Mouse (Mus musculus): ENCODE data around the gene Gtf2ird2.
A peak's percentile ranks its signal among the peaks of the same experiment; 100 is the strongest.

The Gtf2ird2 gene

DNA sequence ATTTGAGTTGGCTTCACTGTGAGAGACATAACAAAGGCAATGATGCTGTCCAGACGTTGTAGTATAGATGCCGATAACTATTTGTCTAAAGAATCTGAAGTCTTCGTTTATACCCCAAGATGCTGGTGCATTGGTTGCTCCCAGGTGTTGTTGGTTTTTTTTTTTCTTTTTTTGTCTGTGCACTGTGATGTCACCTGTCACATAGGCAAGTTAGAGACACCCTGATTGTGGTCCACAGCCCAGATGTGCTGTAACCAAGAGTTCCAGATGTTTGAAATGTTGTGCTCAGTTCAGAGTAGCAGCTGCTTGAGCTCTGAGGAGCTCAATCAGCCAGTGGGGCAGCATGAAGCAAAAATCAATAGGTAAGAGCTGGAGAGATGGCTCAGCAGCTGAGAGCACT lies 2.2 kb downstream of the Gtf2ird2 start:
- DNase-seq = no peak

DNA sequence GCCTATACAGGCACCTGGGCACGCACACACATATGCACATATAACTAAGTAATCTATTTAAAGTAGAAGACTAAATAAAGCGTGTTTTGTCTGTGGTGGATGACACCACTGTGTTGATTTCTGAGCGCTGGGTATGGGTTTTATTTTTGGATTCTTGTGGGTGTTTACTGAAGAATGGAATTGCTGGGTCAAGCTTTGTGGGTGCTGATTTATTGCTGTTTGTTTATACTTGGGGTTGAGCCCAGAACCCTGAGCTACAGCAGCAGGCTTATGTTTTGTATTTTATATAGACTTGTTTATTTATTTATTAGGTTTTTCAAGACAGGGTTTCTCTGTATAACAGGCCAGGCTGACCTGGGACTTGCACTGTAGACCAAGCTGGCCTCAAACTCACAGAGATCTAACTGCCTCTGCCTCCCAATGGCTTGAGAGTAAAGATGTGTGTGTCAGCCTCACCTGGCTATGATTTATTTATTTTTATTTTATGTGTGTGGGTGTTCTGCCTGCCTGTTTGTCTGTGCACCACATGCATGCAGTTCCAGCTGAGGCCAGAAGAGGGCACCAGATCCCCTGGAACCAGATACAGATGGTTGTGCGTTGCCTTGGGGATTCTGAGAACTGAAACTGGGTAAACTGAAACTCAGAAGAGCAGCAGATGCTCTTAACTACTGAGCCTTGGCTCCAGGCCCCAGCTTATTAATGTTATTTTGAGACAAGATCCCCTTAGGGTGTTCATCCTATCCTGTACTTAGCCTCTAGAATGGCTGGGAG lies 3.3 kb downstream of the Gtf2ird2 start:
- peak; percentile 71 for DNase-seq

- no peak for DNase-seq
Observed at GRCm38 (mm10) chr5:134188571-134188970, 4.8 kb downstream of the Gtf2ird2 start.

- DNase-seq = no peak
Observed at GRCm38 (mm10) chr5:134193664-134194063, 9.8 kb downstream of the Gtf2ird2 start.

DNA sequence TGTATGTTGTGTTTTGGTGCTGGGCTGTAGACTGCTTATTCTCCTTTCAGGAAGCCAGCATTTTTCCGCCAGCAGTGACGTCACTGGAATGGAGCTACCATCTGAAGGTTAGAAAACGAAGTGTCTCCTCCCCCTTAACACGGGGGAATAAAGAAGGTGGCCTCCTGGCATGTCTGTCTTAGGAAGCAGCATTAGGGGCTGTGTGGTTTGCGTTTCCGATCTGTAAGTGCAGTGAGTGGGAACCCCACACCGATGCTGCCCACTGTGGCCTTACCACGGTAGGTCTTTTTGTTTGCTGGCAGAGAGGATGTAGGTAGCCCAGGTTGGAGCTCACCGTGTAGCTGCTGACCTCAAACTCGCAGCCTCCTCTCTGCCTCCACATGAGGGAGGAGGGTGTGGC lies 22.9 kb downstream of the Gtf2ird2 start:
- DNase-seq = no peak

DNA sequence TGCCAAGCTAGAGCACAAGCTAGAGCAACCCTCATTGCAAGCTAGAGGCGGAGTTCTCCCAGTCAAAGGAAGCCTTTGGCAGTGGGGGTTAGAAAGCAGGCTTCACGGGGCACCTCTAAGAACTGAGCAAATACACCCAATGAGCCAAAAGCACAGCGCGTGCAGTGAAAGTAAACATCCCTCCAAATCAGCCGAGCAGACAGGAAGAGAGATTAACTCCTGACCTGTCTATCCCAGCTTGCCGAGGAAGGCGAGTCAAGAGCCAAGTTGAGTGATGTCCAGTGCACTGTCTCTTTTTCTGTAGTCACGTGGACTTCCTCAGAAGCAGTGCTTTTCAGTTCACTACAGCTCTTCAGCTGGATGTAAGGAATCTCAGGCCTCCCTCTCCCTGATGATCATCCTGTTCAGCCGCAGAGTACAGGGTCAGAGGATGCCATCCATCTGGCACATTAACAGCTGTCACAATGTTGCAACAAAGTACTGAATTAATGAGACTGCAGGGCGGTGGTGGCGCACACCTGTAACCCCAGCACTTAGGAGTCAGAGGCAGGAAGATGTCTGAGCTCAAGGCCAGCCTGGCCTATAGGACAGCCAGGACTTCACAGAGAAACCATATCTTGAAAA lies 26.2 kb downstream of the Gtf2ird2 start:
- DNase-seq = peak; percentile 63

GRCm38 (mm10) chr5:134214021-134214806 lies 30.4 kb downstream of the Gtf2ird2 start:
- DNase-seq = peak; percentile 72

- DNase-seq = no peak
Observed at GRCm38 (mm10) chr5:134217900-134218299, 34.1 kb downstream of the Gtf2ird2 start.

- DNase-seq = no peak
Observed at GRCm38 (mm10) chr5:134221278-134221677, 37.5 kb downstream of the Gtf2ird2 start.

DNA sequence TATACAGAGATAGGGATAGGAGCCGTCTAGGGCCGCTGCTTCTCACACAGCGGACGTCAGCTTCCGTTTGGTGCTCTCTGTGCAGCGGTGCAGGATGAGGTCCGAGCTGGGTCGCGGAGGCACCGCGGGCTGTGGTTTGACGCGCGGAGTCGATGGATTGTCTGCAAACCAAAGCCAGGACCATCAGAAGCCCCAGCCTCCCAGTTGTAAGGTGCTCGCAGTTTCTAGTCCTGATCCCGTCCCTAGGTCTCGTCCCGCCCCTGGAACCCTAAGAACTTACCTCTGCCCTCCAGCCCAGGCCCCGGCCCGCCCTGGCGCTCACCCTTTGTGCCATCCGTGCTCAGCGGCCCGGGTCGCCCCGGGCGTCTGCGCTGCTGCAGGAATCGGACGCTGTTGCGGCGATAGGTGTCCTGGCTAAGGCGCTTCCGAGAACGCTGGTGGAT lies 37.9 kb downstream of the Gtf2ird2 start:
- DNase-seq = peak; percentile 49

- DNase-seq = peak; percentile 56
Observed at GRCm38 (mm10) chr5:134225110-134225901, 41.5 kb downstream of the Gtf2ird2 start.

DNA sequence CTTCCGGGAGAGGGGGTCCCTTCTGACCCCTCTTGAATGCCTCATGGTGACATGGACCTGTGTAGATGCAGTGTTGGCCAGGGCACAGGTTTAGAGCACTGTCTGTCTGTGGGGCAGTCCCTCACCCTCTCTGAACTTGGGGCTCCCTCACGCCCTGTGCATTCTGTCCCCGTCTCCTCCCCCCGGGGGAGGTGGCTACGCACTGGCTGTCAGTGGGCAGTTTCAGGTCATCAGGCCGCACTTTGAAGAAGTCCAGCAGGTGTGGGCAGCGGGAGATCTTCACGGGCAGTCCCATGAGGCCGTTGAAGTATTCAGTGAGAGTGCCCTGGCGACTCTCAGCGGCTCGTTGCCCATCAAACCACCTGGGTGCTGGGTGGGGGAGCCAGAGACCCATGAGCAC lies 43.1 kb downstream of the Gtf2ird2 start:
- no peak for DNase-seq

DNA sequence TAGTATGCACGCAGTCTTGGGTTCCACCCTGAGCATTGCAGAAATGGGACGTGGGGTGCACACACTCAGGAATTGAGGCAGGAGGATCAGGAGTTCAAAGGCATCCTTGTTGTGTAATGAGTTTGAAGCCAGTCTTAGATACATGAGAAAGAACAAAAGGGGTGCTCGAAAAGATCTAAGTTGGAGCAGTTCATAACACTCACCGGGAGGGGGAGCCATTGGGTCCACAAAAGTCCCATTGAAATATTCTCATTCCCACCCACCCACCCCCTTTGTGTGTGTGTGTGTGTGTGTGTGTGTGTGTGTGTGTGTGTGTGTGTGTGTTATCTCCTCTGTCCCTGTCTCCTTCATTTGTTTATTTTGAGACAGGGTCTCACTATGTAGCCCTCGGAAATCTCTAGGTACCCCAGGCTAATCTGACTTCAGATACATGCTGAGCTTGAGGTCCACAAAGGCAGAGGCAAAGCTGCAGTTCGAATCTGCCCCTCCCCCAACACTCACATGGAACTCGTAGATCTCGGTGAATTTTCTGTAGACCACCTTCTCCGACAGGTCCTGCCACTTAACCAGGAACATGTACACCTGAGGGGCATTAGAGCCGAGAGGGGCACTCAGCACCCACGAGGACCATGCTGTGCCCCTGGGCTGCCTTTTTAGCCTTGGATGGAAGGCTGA lies 43.9 kb downstream of the Gtf2ird2 start:
- peak; percentile 28 for DNase-seq

GRCm38 (mm10) chr5:134228249-134228638 lies 44.4 kb downstream of the Gtf2ird2 start:
- DNase-seq = no peak

DNA sequence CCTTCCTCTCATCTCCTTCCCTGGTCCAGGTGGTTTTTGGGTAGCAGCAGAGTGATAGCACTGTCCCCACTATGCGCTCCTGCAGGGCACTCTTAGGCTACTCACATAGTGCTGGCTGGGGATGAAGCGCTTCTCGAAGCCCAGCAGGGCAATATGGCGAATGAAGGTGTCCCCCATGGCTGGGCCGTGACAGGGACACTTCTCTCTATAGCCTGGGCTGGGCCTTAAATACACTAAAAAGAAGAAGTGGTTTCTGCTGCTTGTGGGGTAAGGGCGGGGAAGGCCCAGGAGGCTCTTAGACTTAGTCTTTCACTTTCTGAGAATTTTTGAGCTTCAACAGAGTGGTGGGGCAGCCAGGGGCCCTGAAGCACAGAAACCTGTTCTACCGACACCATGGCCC lies 45.6 kb downstream of the Gtf2ird2 start, which contains the start of gene Ncf1:
Gene Ncf1, minus strand, starts transcription at position 235 of the 400 bp plus-strand sequence.
- no peak for DNase-seq

GRCm38 (mm10) chr5:134231376-134231775 lies 47.6 kb downstream of the Gtf2ird2 start:
- peak; percentile 34 for DNase-seq

GRCm38 (mm10) chr5:134232111-134232510 lies 48.3 kb downstream of the Gtf2ird2 start:
- peak; percentile 35 for DNase-seq

DNA sequence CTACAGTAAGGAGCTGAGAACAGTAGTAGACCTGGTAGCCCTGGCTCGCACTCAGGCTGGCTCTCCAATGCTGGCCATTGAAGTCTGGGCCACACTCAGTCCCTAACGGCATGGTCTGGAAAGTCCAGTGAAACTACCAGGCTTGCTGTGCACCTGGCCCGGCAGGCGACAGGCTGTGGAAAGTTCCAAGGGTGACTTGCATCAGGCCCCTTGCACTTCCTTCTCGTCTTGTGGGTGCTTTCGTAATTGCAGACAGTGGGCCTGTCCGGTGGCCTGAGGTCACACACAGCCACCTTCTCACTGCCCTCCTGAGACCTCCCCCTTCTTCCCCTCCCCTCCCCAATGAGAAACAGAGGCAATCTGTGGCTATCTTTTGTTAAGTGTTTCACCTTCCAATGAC lies 48.7 kb downstream of the Gtf2ird2 start:
- DNase-seq = peak; percentile 60

- DNase-seq = no peak
Observed at GRCm38 (mm10) chr5:134233244-134233651, 49.4 kb downstream of the Gtf2ird2 start.

- peak; percentile 41 for DNase-seq
Observed at GRCm38 (mm10) chr5:134234205-134234604, 50.4 kb downstream of the Gtf2ird2 start.

DNA sequence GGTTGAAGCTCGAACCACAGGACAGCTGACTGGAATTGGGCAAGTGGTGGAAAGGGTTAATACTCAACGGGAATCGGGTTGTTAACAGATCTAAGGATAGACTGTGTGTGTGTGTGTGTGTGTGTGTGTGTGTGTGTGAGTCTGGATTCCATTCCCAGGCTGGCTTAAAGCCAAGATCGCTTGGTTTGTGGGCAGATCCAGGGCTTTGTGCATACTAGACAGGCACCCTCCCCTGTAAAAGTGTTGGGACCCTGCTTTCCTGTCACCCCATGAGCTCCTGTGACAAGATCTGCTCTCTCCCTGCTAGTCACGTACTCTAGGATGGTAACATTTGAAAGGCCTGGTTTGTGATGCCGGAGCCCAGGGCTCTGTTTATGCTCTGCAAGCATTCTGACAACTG lies 51.3 kb downstream of the Gtf2ird2 start:
- peak; percentile 78 for DNase-seq

DNA sequence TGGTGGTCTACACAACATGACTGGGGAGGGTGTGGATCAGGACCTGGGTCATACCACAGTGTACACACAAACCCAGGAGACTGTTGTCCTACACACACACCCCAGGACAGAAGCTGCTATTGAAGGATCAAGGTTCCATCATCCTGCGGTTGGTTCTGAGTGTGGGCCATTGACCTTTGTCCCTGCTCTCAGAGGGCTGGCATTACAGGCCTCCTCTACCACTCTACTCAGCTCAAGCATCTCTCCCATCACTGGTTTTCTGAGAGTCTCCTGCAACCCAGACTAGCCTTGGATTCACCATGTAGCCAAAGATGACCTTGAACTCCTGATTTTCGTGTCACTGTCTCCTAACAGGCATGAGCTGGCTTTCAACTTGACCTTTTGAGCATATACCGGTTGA lies 52.4 kb downstream of the Gtf2ird2 start:
- no peak for DNase-seq
